Mouse (Mus musculus) fat pad, adult 2 months (tissue): ENCODE results near the gene Abca9.
A peak's percentile ranks its signal among the peaks of the same experiment; 100 is the strongest.

ENCODE experiments used
- DNase-seq: peaks from one replicate; pipeline ENCODE4 v3.0.0-alpha.2; 2011; ENCODE audit warnings: low read depth, low spot score; ENCODE audit errors: extremely low read depth

Abca9 gene

GRCm38 (mm10) chr11:110167459-110168251, at the start of gene Abca9:
TSS of gene Abca9 (minus strand) at chr11:110168196.
- DNase-seq = no peak

- DNase-seq = no peak
Observed at GRCm38 (mm10) chr11:110217118-110217517, 49.1 kb upstream of the Abca9 start.

- DNase-seq = no peak
Observed at GRCm38 (mm10) chr11:110203930-110204329, 35.9 kb upstream of the Abca9 start.

- DNase-seq = no peak
Observed at GRCm38 (mm10) chr11:110198882-110199281, 30.9 kb upstream of the Abca9 start.

GRCm38 (mm10) chr11:110196561-110197306, 28.7 kb upstream of the Abca9 start:
- no peak for DNase-seq

GRCm38 (mm10) chr11:110195310-110195709, 27.3 kb upstream of the Abca9 start:
- no peak for DNase-seq

GRCm38 (mm10) chr11:110171212-110171611, 3.2 kb upstream of the Abca9 start:
- DNase-seq = no peak

GRCm38 (mm10) chr11:110165822-110166221, 2.2 kb downstream of the Abca9 start:
- DNase-seq = no peak

- no peak for DNase-seq
Observed at GRCm38 (mm10) chr11:110165409-110165808, 2.6 kb downstream of the Abca9 start.

GRCm38 (mm10) chr11:110157059-110157458, 10.9 kb downstream of the Abca9 start:
- DNase-seq = no peak

GRCm38 (mm10) chr11:110155985-110156384, 12.0 kb downstream of the Abca9 start:
- no peak for DNase-seq

GRCm38 (mm10) chr11:110147640-110148039, 20.4 kb downstream of the Abca9 start:
- DNase-seq = no peak

- no peak for DNase-seq
Observed at GRCm38 (mm10) chr11:110145421-110145820, 22.6 kb downstream of the Abca9 start.

- no peak for DNase-seq
Observed at GRCm38 (mm10) chr11:110130760-110131159, 37.2 kb downstream of the Abca9 start.

- no peak for DNase-seq
Observed at GRCm38 (mm10) chr11:110111137-110111536, 56.9 kb downstream of the Abca9 start.

- DNase-seq = no peak
Observed at GRCm38 (mm10) chr11:110101437-110101836, 66.6 kb downstream of the Abca9 start.

GRCm38 (mm10) chr11:110098901-110099300, 69.1 kb downstream of the Abca9 start:
- DNase-seq = no peak

GRCm38 (mm10) chr11:110097465-110097864, 70.5 kb downstream of the Abca9 start:
- no peak for DNase-seq

GRCm38 (mm10) chr11:110095858-110096257, 72.1 kb downstream of the Abca9 start, which contains the start of gene Abca8a:
TSS of gene Abca8a (minus strand) at chr11:110095978.
- no peak for DNase-seq

GRCm38 (mm10) chr11:110094846-110095380, 73.1 kb downstream of the Abca9 start:
- no peak for DNase-seq

GRCm38 (mm10) chr11:110094236-110094635, 73.8 kb downstream of the Abca9 start:
- peak; percentile 13 for DNase-seq

GRCm38 (mm10) chr11:110091328-110091727, 76.7 kb downstream of the Abca9 start:
- DNase-seq = no peak
